Mouse (Mus musculus) MEL (cell line): ENCODE measurements around the gene Galnt13. TPM values are rescaled to one million over a fixed set of nuclear protein-coding genes. Genes with fewer than 3 reads are reported as not detected.

Experiments
- DNase-seq: peaks from one replicate; pipeline ENCODE4 v3.0.0; 2011; ENCODE audit warnings: low read depth, low spot score
- H3K27ac ChIP-seq: 2 replicates; pipeline ENCODE4 v1.5.1; 2012; ENCODE audit warnings: low read depth, mild to moderate bottlenecking, control low read depth, low read length, moderate library complexity; ENCODE audit not compliant: control insufficient read depth
- H3K27me3 ChIP-seq, 2 experiments: fragments of 150-350 bp in 1 of 2; sonication (generic) in 1 of 2; 2 replicates each; pipeline ENCODE4 v1.6.1; 2012; ENCODE audit warnings: low read length in 2 of 2, mild to moderate bottlenecking in 2 of 2, improper control_type of control experiment in 1 of 2, moderate library complexity in 1 of 2; ENCODE audit not compliant: insufficient read depth in 2 of 2, control insufficient read depth in 1 of 2
- H3K36me3 ChIP-seq, 2 experiments: 2 replicates each; pipeline ENCODE4 v1.6.1; 2012 to 2014; ENCODE audit warnings: low read length in 2 of 2, improper control_type of control experiment in 1 of 2, inconsistent platforms in 1 of 2, mild to moderate bottlenecking in 1 of 2; ENCODE audit not compliant: insufficient read depth in 2 of 2, control insufficient read depth in 1 of 2
- H3K4me1 ChIP-seq, 2 experiments: fragments of 150-350 bp in 1 of 2; sonication (generic) in 1 of 2; 2 replicates each; pipeline ENCODE4 v1.6.1; 2012; ENCODE audit warnings: low read length in 2 of 2, improper control_type of control experiment in 1 of 2, mild to moderate bottlenecking in 1 of 2; ENCODE audit not compliant: insufficient read depth in 2 of 2, control insufficient read depth in 1 of 2
- H3K4me3 ChIP-seq, 2 experiments: fragments of 150-350 bp in 1 of 2; sonication (generic) in 1 of 2; 2 replicates each; pipeline ENCODE4 v1.5.1; 2012; ENCODE audit warnings: low read depth in 2 of 2, low read length in 2 of 2, mild to moderate bottlenecking in 2 of 2, moderate library complexity in 2 of 2, control low read depth in 1 of 2, improper control_type of control experiment in 1 of 2; ENCODE audit not compliant: control insufficient read depth in 1 of 2, insufficient read depth in 1 of 2
- H3K79me2 ChIP-seq: 2 replicates; pipeline ENCODE4 v1.6.1; 2012; ENCODE audit warnings: mild to moderate bottlenecking, low read length, moderate library complexity; ENCODE audit not compliant: control insufficient read depth, poor library complexity, insufficient read depth
- H3K9ac ChIP-seq: 2 replicates; pipeline ENCODE4 v1.6.1; 2012; ENCODE audit warnings: low read depth, mild to moderate bottlenecking, control low read depth, low read length, moderate library complexity; ENCODE audit not compliant: control insufficient read depth, poor library complexity, severe bottlenecking
- H3K9me3 ChIP-seq: fragments of 150-350 bp; sonication (generic); replicated peaks from 2 replicates; pipeline ENCODE4 v1.6.1; 2012; ENCODE audit warnings: mild to moderate bottlenecking, low read length, improper control_type of control experiment, moderate library complexity; ENCODE audit not compliant: insufficient read depth
- BHLHE40 ChIP-seq: IDR thresholded peaks from 2 replicates; pipeline ENCODE4 v1.6.1; 2012; ENCODE audit warnings: low read depth, mild to moderate bottlenecking, inconsistent platforms, low read length, improper control_type of control experiment, borderline replicate concordance
- CHD2 ChIP-seq: IDR thresholded peaks from 2 replicates; pipeline ENCODE4 v1.6.1; 2011; ENCODE audit warnings: low read length, improper control_type of control experiment
- E2F4 ChIP-seq: IDR thresholded peaks from 2 replicates; pipeline ENCODE4 v1.6.1; 2011; ENCODE audit warnings: low read depth, low read length, improper control_type of control experiment, borderline replicate concordance
- ELF1 ChIP-seq: IDR thresholded peaks from 2 replicates; pipeline ENCODE4 v1.6.1; 2014; ENCODE audit warnings: low read depth, mild to moderate bottlenecking, inconsistent platforms, low read length, improper control_type of control experiment, moderate library complexity
- EP300 ChIP-seq, 2 experiments: IDR thresholded peaks; 2 replicates each; pipeline ENCODE4 v1.6.1; 2011; ENCODE audit warnings: improper control_type of control experiment in 2 of 2, low read length in 2 of 2, low read depth in 1 of 2, mild to moderate bottlenecking in 1 of 2
- ETS1 ChIP-seq: IDR thresholded peaks from 2 replicates; pipeline ENCODE4 v1.6.1; 2012; ENCODE audit warnings: low read depth, mild to moderate bottlenecking, inconsistent platforms, low read length, improper control_type of control experiment, moderate library complexity
- GABPA ChIP-seq: IDR thresholded peaks from 2 replicates; pipeline ENCODE4 v1.6.1; 2012; ENCODE audit warnings: low read depth, mild to moderate bottlenecking, inconsistent platforms, low read length, improper control_type of control experiment, moderate library complexity
- GATA1 ChIP-seq: IDR thresholded peaks from 2 replicates; pipeline ENCODE4 v1.6.1; 2011; ENCODE audit warnings: low read depth, low read length, improper control_type of control experiment
- JUND ChIP-seq: IDR thresholded peaks from 2 replicates; pipeline ENCODE4 v1.6.1; 2011; ENCODE audit warnings: low read depth, mild to moderate bottlenecking, improper control_type of control experiment, low read length
- KAT2A ChIP-seq: conservative IDR thresholded peaks from 2 replicates; pipeline ENCODE4 v1.6.1; 2012; ENCODE audit warnings: low read depth, low read length, improper control_type of control experiment, inconsistent platforms
- MAX ChIP-seq: IDR thresholded peaks from 2 replicates; pipeline ENCODE4 v1.6.1; 2011; ENCODE audit warnings: low read length, improper control_type of control experiment
- MAZ ChIP-seq: IDR thresholded peaks from 2 replicates; pipeline ENCODE4 v1.6.1; 2012; ENCODE audit warnings: low read depth, mild to moderate bottlenecking, inconsistent platforms, low read length, improper control_type of control experiment
- MEF2A ChIP-seq: IDR thresholded peaks from 2 replicates; pipeline ENCODE4 v1.6.1; 2014; ENCODE audit warnings: low read depth, mild to moderate bottlenecking, inconsistent platforms, low read length, improper control_type of control experiment; ENCODE audit not compliant: poor library complexity, insufficient replicate concordance, severe bottlenecking; ENCODE audit errors: extremely low read depth
- MXI1 ChIP-seq: IDR thresholded peaks from 2 replicates; pipeline ENCODE4 v1.6.1; 2011; ENCODE audit warnings: mild to moderate bottlenecking, low read depth, low read length, improper control_type of control experiment
- MYB ChIP-seq: IDR thresholded peaks from 2 replicates; pipeline ENCODE4 v1.6.1; 2011; ENCODE audit warnings: mild to moderate bottlenecking, low read depth, low read length, improper control_type of control experiment
- NELFE ChIP-seq: IDR thresholded peaks from 2 replicates; pipeline ENCODE4 v1.6.1; 2011; ENCODE audit warnings: low read depth, low read length, improper control_type of control experiment
- NRF1 ChIP-seq: IDR thresholded peaks from 2 replicates; pipeline ENCODE4 v1.6.1; 2014; ENCODE audit warnings: low read depth, mild to moderate bottlenecking, inconsistent platforms, low read length, improper control_type of control experiment, moderate library complexity; ENCODE audit not compliant: poor library complexity, insufficient read depth, severe bottlenecking
- POLR2AphosphoS5 ChIP-seq: IDR thresholded peaks from 2 replicates; pipeline ENCODE4 v1.6.1; 2012; ENCODE audit warnings: low read depth, borderline replicate concordance, mild to moderate bottlenecking, inconsistent platforms, low read length, moderate library complexity, mixed read lengths
- RCOR1 ChIP-seq: IDR thresholded peaks from 2 replicates; pipeline ENCODE4 v1.6.1; 2012; ENCODE audit warnings: low read depth, mild to moderate bottlenecking, inconsistent platforms, low read length, improper control_type of control experiment
- SIN3A ChIP-seq: IDR thresholded peaks from 2 replicates; pipeline ENCODE4 v1.6.1; 2012; ENCODE audit warnings: low read length, improper control_type of control experiment, inconsistent platforms
- SMC3 ChIP-seq: IDR thresholded peaks from 2 replicates; pipeline ENCODE4 v1.6.1; 2011; ENCODE audit warnings: low read depth, low read length, improper control_type of control experiment
- TAL1 ChIP-seq: IDR thresholded peaks from 2 replicates; pipeline ENCODE4 v1.6.1; 2012; ENCODE audit warnings: mild to moderate bottlenecking, inconsistent platforms, low read length, moderate library complexity, mixed read lengths
- TBP ChIP-seq: IDR thresholded peaks from 2 replicates; pipeline ENCODE4 v1.8.0; 2011; ENCODE audit warnings: low read depth, low read length, improper control_type of control experiment
- USF1 ChIP-seq: IDR thresholded peaks from 2 replicates; pipeline ENCODE4 v1.6.1; 2014; ENCODE audit warnings: low read depth, mild to moderate bottlenecking, inconsistent platforms, low read length, improper control_type of control experiment, moderate library complexity
- USF2 ChIP-seq, 2 experiments: IDR thresholded peaks; 2 replicates each; pipeline ENCODE4 v1.6.1; 2011 to 2012; ENCODE audit warnings: improper control_type of control experiment in 2 of 2, low read length in 2 of 2, borderline replicate concordance in 1 of 2, inconsistent platforms in 1 of 2, low read depth in 1 of 2, mild to moderate bottlenecking in 1 of 2; ENCODE audit not compliant: insufficient read depth in 1 of 2
- ZC3H11A ChIP-seq: IDR thresholded peaks from 2 replicates; pipeline ENCODE4 v1.6.1; 2012; ENCODE audit warnings: low read depth, mild to moderate bottlenecking, inconsistent platforms, low read length, improper control_type of control experiment
- ZMIZ1 ChIP-seq: IDR thresholded peaks from 2 replicates; pipeline ENCODE4 v1.6.1; 2012; ENCODE audit warnings: low read depth, mild to moderate bottlenecking, inconsistent platforms, low read length, improper control_type of control experiment, moderate library complexity
- ZNF384 ChIP-seq: IDR thresholded peaks from 2 replicates; pipeline ENCODE4 v1.6.1; 2012; ENCODE audit warnings: low read depth, mild to moderate bottlenecking, inconsistent platforms, low read length, improper control_type of control experiment
- polyA plus RNA-seq, 2 experiments: library from polyadenylated mRNA; stranded (reverse) in 1 of 2; unstranded in 1 of 2; fragments of >175 nt in 1 of 2; fragments of >200 nt in 1 of 2; gene quantifications; 2 replicates each; pipeline versions ENCODE4 v1.2.1 to v1.2.4; 2012; ENCODE audit warnings: low replicate concordance in 2 of 2, low read depth in 1 of 2; ENCODE audit not compliant: insufficient read length in 2 of 2, insufficient read depth in 1 of 2, missing spikeins in 1 of 2
- total RNA-seq: library from RNA; depleted of rRNA; stranded (reverse); fragments of 300-350 nt; gene quantifications from 2 replicates; pipeline ENCODE4 v1.2.3, GENCODE M21; 2012

Gene Galnt13
- total and polyA plus RNA-seq, 3 experiments = not detected

- H3K27me3 ChIP-seq = no peaks in the 10 kb centered on the region
- H3K27ac ChIP-seq = no peak overlapping the region
- TF ChIP-seq MAX = no peak
- TF ChIP-seq SMC3 = no peak
- TF ChIP-seq ELF1 = no peak
- no peak for TF ChIP-seq KAT2A
- TF ChIP-seq MEF2A = no peak
- no peak for TF ChIP-seq ZMIZ1
- no peak for TF ChIP-seq MYB
- TF ChIP-seq POLR2AphosphoS5 = no peak
- TF ChIP-seq CHD2 = no peak
- TF ChIP-seq ZC3H11A = no peak
- TF ChIP-seq ZNF384 = no peak
- no peak for TF ChIP-seq TBP
- no peak for TF ChIP-seq SIN3A
- no peak for TF ChIP-seq EP300 (IDR thresholded peaks at IDR 0.05; ENCODE audit: low read depth in 1 of 2, low read length in 2 of 2)
- TF ChIP-seq GATA1 = no peak
- no peak for TF ChIP-seq NELFE
- no peaks in the 10 kb centered on the region for H3K36me3 ChIP-seq
- no peak overlapping the region for H3K4me3 ChIP-seq
- H3K79me2 ChIP-seq = no peaks in the 10 kb centered on the region
- H3K4me1 ChIP-seq = no peaks in the 10 kb centered on the region
- DNase-seq = no peak
- no peaks in the 10 kb centered on the region for H3K9me3 ChIP-seq
- no peak overlapping the region for H3K9ac ChIP-seq
Observed at GRCm38 (mm10) chr2:55107828-55108227, 671.7 kb downstream of the Galnt13 start.

DNA sequence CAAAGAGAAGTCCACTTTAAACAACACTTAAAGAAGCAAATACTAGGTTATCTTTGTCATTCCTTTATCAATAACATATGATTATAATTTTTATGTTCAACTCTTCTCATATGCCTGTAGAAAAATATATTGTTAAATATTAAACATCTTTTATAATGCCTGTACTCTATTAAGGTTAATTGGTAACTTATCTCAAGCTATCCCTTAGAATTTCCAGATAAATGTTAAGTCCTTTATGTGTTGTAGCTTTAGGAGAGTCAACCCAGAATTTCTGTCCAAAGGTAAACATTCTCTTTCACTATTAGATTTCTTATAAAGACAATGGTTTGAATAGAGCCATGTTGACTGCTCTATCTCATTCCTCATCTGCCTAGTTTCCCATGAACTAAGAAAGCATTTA is 717.0 kb downstream of the Galnt13 start:
- DNase-seq = no peak
- H3K4me3 ChIP-seq = no peak overlapping the region
- TF ChIP-seq ELF1 = no peak
- TF ChIP-seq GATA1 = no peak
- TF ChIP-seq MXI1 = no peak
- TF ChIP-seq BHLHE40 = no peak
- no peak for TF ChIP-seq TAL1
- TF ChIP-seq TBP = no peak
- no peak for TF ChIP-seq SMC3
- TF ChIP-seq MAZ = no peak
- TF ChIP-seq RCOR1 = no peak
- TF ChIP-seq USF1 = no peak
- TF ChIP-seq JUND = no peak
- no peak for TF ChIP-seq USF2 (IDR thresholded peaks at IDR 0.05; ENCODE audit: borderline replicate concordance in 1 of 2, insufficient read depth in 1 of 2, low read depth in 1 of 2, low read length in 2 of 2)
- TF ChIP-seq ETS1 = no peak
- TF ChIP-seq GABPA = no peak
- no peak for TF ChIP-seq KAT2A
- TF ChIP-seq ZC3H11A = no peak
- no peak for TF ChIP-seq NRF1
- no peak for TF ChIP-seq SIN3A
- TF ChIP-seq E2F4 = no peak
- no peak for TF ChIP-seq POLR2AphosphoS5
- no peaks in the 10 kb centered on the region for H3K79me2 ChIP-seq
- H3K36me3 ChIP-seq = no peaks in the 10 kb centered on the region
- no peak overlapping the region for H3K27ac ChIP-seq
- no peaks in the 10 kb centered on the region for H3K9me3 ChIP-seq
- no peaks in the 10 kb centered on the region for H3K4me1 ChIP-seq
- no peaks in the 10 kb centered on the region for H3K27me3 ChIP-seq
- H3K9ac ChIP-seq = no peak overlapping the region
